Comparison of ENCODE assay signal across 11 mouse cellular contexts in the genomic region with DNA sequence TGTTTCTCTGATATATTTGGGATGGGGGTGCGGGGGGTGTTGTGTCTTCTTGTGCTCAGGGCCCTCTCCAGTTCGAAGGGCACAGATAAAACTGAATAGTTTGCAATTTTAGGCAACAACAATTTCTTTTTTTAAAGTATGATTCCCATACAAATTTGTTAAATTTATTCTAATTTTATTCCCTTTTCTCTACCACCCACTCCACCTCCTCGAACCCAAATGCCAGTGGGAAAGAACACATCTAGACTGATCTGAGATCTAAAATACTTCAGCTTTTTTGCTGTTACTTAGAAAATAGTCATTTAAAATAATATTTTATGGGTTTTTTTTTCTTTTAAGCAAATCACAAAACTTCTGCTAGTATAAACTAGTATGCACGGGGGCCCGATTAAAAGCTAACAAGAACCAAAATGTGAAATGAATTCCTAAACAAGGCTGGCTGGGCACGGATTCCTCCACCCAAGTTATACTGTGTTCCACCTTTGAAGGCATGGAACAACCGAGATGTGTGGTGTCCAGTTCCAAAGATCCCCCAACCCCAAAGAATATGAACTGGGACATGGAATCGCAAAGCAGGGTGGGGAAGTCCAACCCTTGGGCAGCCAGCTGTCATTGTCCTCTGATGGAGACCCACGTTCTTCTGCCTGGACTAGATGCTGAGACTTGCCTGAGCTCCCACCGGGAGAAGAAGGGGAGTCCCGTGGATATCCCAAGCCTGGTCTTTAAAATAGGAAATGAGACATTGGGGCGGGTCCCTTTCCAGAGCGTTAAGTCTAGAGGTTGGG. TPM values are rescaled to one million over a fixed set of nuclear protein-coding genes. Genes with fewer than 3 reads are reported as not detected.
DNase-seq lines count a peak whose midpoint lies in the region; ATAC-seq and TF ChIP-seq lines count a peak whose summit lies in the region.
"Had no signal": no experiment of that assay in that cellular context is flagged by ENCODE, and none has a peak within 500 bp of the region (broad histone marks: within the 10 kb centered on the region; RNA-seq: fewer than 3 reads in every experiment).

No protein-coding gene starts in this region.

- H3K36me3 ChIP-seq in heart, embryonic 10.5 days: no peaks in the 10 kb centered on the region
- no peaks in the 10 kb centered on the region for H3K36me3 ChIP-seq in midbrain, embryonic 13.5 days
- no peaks in the 10 kb centered on the region for H3K36me3 ChIP-seq in midbrain, embryonic 11.5 days (ENCODE audit: control insufficient read depth, insufficient read depth, low read length)
- no peaks in the 10 kb centered on the region for H3K36me3 ChIP-seq in hindbrain, embryonic 12.5 days

- no peaks in the 10 kb centered on the region for H3K9me3 ChIP-seq in heart, embryonic 10.5 days
- H3K9me3 ChIP-seq in midbrain, embryonic 13.5 days: no peaks in the 10 kb centered on the region
- H3K9me3 ChIP-seq in midbrain, embryonic 11.5 days (ENCODE audit: control insufficient read depth, low read length): no peaks in the 10 kb centered on the region
- no peaks in the 10 kb centered on the region for H3K9me3 ChIP-seq in hindbrain, embryonic 12.5 days (replicated peaks)

- H3K4me3 ChIP-seq in heart, embryonic 10.5 days: peak overlapping the region; percentile 71
- H3K4me3 ChIP-seq in midbrain, embryonic 13.5 days (replicated peaks): peak overlapping the region; percentile 56
- no peak overlapping the region for H3K4me3 ChIP-seq in midbrain, embryonic 11.5 days (ENCODE audit: low read depth, low read length)
- H3K4me3 ChIP-seq in hindbrain, embryonic 12.5 days: peak overlapping the region; percentile 60
- H3K4me3 ChIP-seq in olfactory bulb, adult 2 months (ENCODE audit: insufficient read depth, low read depth, low read length): peak overlapping the region; percentile 78
- H3K4me3 ChIP-seq: erythroblast, embryonic 14.5 days had no signal

- ATAC-seq in midbrain, embryonic 13.5 days: no peak
- ATAC-seq in midbrain, embryonic 11.5 days (ENCODE audit: low FRiP score): no peak
- ATAC-seq in hindbrain, embryonic 12.5 days (ENCODE audit: low FRiP score): no peak

- TF ChIP-seq POLR2A in olfactory bulb, adult 2 months (IDR thresholded peaks at IDR 0.05; ENCODE audit: insufficient read depth, low read depth, low read length): no peak

- H3K4me1 ChIP-seq in heart, embryonic 10.5 days: peaks cover 18% of the 10 kb centered on the region
- H3K4me1 ChIP-seq in midbrain, embryonic 13.5 days (replicated peaks): peaks cover 11% of the 10 kb centered on the region
- peaks cover 8% of the 10 kb centered on the region for H3K4me1 ChIP-seq in midbrain, embryonic 11.5 days (ENCODE audit: control insufficient read depth, insufficient read depth, low read length)
- peaks cover 6% of the 10 kb centered on the region for H3K4me1 ChIP-seq in hindbrain, embryonic 12.5 days
- H3K4me1 ChIP-seq in olfactory bulb, adult 2 months (ENCODE audit: control insufficient read depth, insufficient read depth, low read length): peaks cover 12% of the 10 kb centered on the region

- 56% methylated on average over 13 of the region's 13 CpGs for WGBS in heart, embryonic 10.5 days
- 61% methylated on average over 13 of the region's 13 CpGs for WGBS in midbrain, embryonic 13.5 days
- WGBS in midbrain, embryonic 11.5 days: 61% methylated on average over 13 of the region's 13 CpGs
- 57% methylated on average over 13 of the region's 13 CpGs for WGBS in hindbrain, embryonic 12.5 days
- 43% methylated on average over 13 of the region's 13 CpGs for WGBS in olfactory bulb, adult 2 months

- no peak for DNase-seq in heart, embryonic 10.5 days (ENCODE audit: low spot score)
- DNase-seq in heart, postnatal 25 days (ENCODE audit: low spot score): no peak
- no peak for DNase-seq in midbrain, embryonic 11.5 days (ENCODE audit: low spot score, missing footprints)
- DNase-seq in adrenal gland, postnatal 4 days (ENCODE audit: low spot score in 2 of 2): no peak
- no peak for DNase-seq in layer of hippocampus, postnatal 25 days (ENCODE audit: extremely low spot score in 1 of 2, low spot score in 1 of 2)
- DNase-seq: adrenal gland, adult 8-10 months; thymus, postnatal 25 days had no signal

- intact Hi-C loops in heart, postnatal 25 days (cut with DNase I): no loop called here

- no peak for TF ChIP-seq CTCF in olfactory bulb, adult 2 months (IDR thresholded peaks at IDR 0.05; ENCODE audit: insufficient read depth, low read depth, low read length)

- H3K4me2 ChIP-seq in midbrain, embryonic 13.5 days (replicated peaks): peak overlapping the region; percentile 87
- no peak overlapping the region for H3K4me2 ChIP-seq in midbrain, embryonic 11.5 days
- peak overlapping the region; percentile 98 for H3K4me2 ChIP-seq in hindbrain, embryonic 12.5 days (replicated peaks)

- H3K9ac ChIP-seq in midbrain, embryonic 13.5 days (replicated peaks): 0 out of 2 replicates have a peak overlapping the region, but pooled peaks have one; percentile 74
- H3K9ac ChIP-seq in midbrain, embryonic 11.5 days (ENCODE audit: low read length): no peak overlapping the region
- H3K9ac ChIP-seq in hindbrain, embryonic 12.5 days: no peak overlapping the region

- peaks cover 31% of the 10 kb centered on the region for H3K27me3 ChIP-seq in heart, embryonic 10.5 days (ENCODE audit: insufficient read depth, poor library complexity, severe bottlenecking)
- H3K27me3 ChIP-seq in midbrain, embryonic 13.5 days: peaks cover 32% of the 10 kb centered on the region
- peaks cover 14% of the 10 kb centered on the region for H3K27me3 ChIP-seq in midbrain, embryonic 11.5 days (ENCODE audit: control insufficient read depth, insufficient read depth, low read length)
- H3K27me3 ChIP-seq in hindbrain, embryonic 12.5 days: peaks cover 17% of the 10 kb centered on the region

- H3K27ac ChIP-seq in heart, embryonic 10.5 days: no peak overlapping the region
- no peak overlapping the region for H3K27ac ChIP-seq in midbrain, embryonic 13.5 days
- H3K27ac ChIP-seq in midbrain, embryonic 11.5 days (ENCODE audit: low read depth, low read length): no peak overlapping the region
- H3K27ac ChIP-seq in hindbrain, embryonic 12.5 days: no peak overlapping the region
- H3K27ac ChIP-seq in olfactory bulb, adult 2 months (ENCODE audit: insufficient read depth, low read depth, low read length): 0 out of 2 replicates have a peak overlapping the region, but pooled peaks have one; percentile 23

RNA-seq across cellular contexts. Expression of gene Diras2, which starts 1.7 kb away (rescaled TPM):
- polyA plus RNA-seq in heart, embryonic 10.5 days (2016; fragmentation: Nextera tagmentation; extraction: Ambion mirVana): 1.0 and 1.1 TPM in 2 replicates
- total RNA-seq in heart, postnatal 25 days (2021): under 1 TPM; 0.11 to 0.26 TPM
- polyA plus RNA-seq in midbrain, embryonic 13.5 days (2015; fragmentation: Nextera tagmentation; extraction: Ambion mirVana): 1.6 and 1.8 TPM in 2 replicates
- polyA plus RNA-seq in midbrain, embryonic 11.5 days (2014; fragmentation: Nextera tagmentation; extraction: Ambion mirVana): 0.08 and 0.16 TPM in 2 replicates
- polyA plus RNA-seq in hindbrain, embryonic 12.5 days (2016; fragmentation: Nextera tagmentation; extraction: Ambion mirVana): 1.8 and 2.0 TPM in 2 replicates
- not detected in 2 replicates for polyA plus RNA-seq in olfactory bulb, adult 2 months (2012; ENCODE audit: insufficient read depth, insufficient read length, low replicate concordance, missing spikeins)
- 1 to 10 TPM; 8.5 to 9.8 TPM for total RNA-seq in adrenal gland, postnatal 4 days (2021)
- 100 to 1,000 TPM; 155 to 160 TPM for total RNA-seq in layer of hippocampus, postnatal 25 days (2021)
- polyA plus RNA-seq: erythroblast, embryonic 14.5 days had no signal

RNA-seq across cellular contexts. Expression of gene Syk, which starts 53.6 kb away (rescaled TPM):
- 6.7 and 9.7 TPM in 2 replicates for polyA plus RNA-seq in heart, embryonic 10.5 days (2016; fragmentation: Nextera tagmentation; extraction: Ambion mirVana)
- total RNA-seq in heart, postnatal 25 days (2021): 10 to 100 TPM; 16.3 to 18.6 TPM
- polyA plus RNA-seq in midbrain, embryonic 13.5 days (2015; fragmentation: Nextera tagmentation; extraction: Ambion mirVana): 1.1 and 1.5 TPM in 2 replicates
- polyA plus RNA-seq in midbrain, embryonic 11.5 days (2014; fragmentation: Nextera tagmentation; extraction: Ambion mirVana): 2.1 and 2.3 TPM in 2 replicates
- polyA plus RNA-seq in hindbrain, embryonic 12.5 days (2016; fragmentation: Nextera tagmentation; extraction: Ambion mirVana): 3.9 and 4.1 TPM in 2 replicates
- polyA plus RNA-seq in olfactory bulb, adult 2 months (2012; ENCODE audit: insufficient read depth, insufficient read length, low replicate concordance, missing spikeins): not detected in 2 replicates
- total RNA-seq in adrenal gland, postnatal 4 days (2021): 1 to 10 TPM; 6.9 to 8.7 TPM
- total RNA-seq in layer of hippocampus, postnatal 25 days (2021): 1 to 10 TPM; 3.0 to 3.9 TPM
